Mouse (Mus musculus) kidney, postnatal 4 days (tissue): ENCODE data around the gene Ccdc162.

ENCODE experiments used
- DNase-seq, 2 experiments: peaks; one replicate each; pipeline ENCODE4 v3.0.0; 2021; ENCODE audit warnings: mixed read lengths in 2 of 2

The Ccdc162 gene

DNA sequence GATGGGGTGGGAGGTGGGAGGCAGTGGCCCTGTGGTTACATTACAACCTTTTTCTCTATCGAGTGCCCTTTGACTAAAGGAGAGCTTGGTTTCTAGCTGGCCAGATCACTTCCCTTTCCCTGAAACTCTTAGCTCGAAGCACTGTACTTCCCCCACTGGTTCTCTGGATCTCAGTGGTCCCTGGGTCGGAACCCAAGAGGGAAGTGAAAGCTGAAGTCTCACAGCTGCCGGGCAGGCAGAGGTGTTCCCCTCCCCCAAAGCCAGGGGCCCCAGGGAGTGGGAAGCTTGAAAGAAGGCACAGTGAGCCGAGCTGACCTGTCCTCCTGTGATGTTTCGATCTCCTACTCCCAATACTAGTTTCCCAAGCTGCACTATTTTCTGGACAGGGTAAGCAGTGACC is 143.2 kb downstream of the Ccdc162 start:
- peak; percentile 47 to 57 for DNase-seq

DNA sequence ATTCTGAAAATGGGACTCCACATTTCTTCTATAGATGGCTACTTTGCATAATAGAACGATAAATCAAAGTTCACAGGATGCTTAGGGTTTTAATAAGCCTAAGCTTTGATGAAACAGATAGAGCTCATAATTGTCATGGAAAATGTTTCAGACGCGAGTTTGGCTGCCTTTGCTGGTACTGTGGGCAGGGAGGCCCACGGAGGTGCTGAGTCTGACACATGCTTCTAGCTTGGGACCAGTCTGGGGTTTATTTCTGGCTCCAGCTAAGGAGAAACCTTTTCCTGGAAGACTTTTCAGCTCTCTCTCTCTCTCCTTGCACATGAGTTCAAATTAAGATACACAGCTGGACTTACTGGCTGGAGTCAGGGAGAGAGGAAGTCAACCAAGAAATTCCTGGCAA is 144.2 kb downstream of the Ccdc162 start:
- DNase-seq, result no peak

DNA sequence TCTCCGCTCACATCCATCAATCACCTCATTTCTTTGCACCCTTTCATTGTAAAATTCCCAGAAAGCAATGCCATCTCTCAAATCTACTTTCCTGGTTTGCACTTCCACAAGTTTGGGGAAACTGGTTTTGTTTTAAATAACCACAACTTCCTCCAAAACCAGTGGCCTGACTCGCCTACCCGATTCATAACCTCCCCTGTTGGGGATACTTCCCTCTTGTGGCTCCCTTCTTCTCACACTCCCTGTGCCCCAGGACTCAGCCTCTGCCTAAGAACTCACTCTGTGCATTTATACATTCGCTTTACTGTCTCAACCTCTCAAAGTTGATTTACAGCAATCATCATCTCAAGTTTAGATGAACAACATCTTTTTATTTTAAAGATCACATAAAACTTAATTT is 145.4 kb downstream of the Ccdc162 start:
- no peak for DNase-seq

DNA sequence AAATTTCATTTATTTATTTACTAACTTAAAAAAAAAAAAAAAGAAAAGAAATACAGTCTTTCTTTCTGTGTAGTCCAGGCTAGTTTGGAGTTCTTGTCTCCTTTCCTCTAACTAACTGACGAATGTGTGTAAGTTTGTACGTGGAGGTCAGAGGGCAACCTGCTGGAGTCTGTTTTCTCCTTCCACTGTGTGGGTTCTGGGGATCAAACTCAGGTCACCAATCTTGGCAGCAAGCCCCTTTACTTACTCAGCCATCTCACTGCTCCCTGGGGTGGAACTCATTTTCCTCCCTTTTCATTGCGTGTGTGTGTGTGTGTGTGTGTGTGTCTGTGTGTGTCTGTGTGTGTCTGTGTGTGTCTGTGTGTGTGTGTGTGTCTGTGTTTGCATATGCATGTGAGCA is 148.1 kb downstream of the Ccdc162 start:
- peak; percentile 44 to 61 for DNase-seq

DNA sequence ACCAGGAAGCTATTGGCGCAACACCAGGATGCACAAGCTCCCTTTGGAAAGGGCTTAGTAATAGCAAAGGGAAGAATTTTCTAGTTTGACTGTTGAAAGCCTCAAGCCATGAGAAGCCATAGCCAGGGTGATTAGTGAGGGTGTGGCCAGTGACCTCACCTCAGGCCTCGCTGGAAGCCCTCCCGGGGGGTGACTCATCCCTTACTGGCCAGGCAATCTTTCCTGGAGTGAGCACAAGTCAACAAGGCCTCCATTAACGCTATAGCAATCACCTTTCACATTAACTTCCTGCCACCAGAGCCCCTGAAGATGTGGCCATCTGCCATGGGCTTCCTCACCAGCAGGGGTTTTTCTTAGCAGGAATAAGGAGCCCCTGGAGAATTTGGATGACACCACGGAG is 151.3 kb downstream of the Ccdc162 start:
- DNase-seq, result no peak

DNA sequence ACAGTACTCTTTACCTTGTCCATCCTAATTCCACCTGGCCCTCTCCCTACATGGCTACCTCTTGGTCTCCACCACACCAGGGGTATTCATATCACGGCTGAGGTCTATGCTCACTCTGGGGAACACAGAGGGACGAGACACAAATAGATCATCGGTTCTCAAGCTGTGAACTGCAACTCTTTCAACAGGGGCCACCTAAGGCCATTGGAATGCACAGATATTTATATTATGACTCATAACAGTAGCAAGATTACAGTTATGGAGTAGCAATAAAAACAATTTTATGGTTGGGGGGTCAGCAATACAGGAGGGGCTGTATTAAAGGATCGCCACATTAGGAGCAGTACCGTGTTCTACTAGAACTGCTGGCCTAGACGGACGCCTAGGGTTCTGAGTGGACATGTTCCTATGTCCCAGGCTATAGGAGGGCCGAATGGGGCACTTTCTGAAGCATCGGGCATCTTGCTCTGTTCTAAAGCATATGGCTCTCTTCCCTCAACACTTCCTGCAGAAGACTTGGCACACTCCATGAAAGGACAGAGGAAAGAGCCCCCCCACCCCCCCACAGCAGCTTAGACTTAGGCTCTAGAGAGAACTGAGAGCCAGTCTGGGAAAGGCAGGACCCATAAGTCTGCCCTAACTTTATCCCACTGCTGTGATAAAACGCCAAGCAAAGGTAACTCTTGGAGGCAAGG is 154.6 kb downstream of the Ccdc162 start:
- no peak for DNase-seq

DNA sequence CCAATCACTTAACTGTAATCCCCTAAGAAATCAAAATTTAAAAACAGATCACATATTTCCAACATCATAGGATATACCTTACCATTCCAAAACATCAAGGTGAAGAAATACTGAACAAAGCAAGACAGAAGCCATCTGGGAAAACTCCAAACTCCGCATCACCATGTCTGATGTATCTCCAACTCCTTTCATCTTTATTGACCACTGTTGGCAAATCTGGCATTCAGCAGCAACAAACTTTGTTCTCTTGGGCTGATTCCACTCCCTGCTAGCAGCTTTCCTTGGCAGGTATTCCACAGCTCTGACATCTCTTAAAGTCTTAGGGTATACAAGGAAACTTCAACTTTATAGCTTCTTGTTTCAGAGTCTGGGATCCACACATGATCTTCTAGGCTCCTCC is 158.0 kb downstream of the Ccdc162 start:
- no peak for DNase-seq

DNA sequence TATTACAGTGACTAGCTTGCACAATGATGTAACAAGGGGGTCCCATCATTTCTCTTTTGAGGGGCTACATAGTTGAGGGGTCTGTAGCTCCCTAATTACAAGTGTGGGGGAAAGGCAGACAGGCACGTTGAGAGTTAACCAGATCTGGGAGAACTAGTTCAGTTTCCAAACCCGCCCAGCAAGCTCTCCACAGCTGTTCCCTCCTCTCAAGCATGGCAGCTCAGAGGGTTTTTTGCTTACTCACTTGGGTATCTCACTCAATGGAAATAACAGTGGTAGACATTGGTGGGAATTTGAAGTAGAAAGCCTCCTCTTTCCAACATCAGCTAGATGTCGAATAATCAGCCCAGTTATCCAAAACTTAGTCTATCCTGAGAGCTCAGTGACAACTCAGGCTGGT is 161.4 kb downstream of the Ccdc162 start:
- no peak for DNase-seq

DNA sequence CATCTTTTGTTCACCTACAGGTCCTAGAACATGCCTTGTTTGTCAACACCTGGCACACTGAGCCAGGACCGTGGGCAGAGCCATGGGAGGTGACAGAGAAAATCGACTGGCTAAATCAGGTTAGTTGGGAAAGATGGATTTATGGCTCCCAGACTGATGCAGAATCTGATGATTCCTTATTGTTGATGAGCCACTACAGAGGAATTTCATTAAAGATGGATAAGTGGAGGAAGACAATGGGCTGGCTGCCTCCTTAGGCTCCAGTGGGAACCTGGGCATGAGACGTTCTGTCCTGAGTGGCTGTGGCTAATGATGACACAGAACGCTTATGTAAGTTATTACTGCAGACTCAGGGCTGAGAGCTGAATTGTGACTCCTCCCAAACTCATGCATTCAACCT is 162.7 kb downstream of the Ccdc162 start:
- no peak for DNase-seq

DNA sequence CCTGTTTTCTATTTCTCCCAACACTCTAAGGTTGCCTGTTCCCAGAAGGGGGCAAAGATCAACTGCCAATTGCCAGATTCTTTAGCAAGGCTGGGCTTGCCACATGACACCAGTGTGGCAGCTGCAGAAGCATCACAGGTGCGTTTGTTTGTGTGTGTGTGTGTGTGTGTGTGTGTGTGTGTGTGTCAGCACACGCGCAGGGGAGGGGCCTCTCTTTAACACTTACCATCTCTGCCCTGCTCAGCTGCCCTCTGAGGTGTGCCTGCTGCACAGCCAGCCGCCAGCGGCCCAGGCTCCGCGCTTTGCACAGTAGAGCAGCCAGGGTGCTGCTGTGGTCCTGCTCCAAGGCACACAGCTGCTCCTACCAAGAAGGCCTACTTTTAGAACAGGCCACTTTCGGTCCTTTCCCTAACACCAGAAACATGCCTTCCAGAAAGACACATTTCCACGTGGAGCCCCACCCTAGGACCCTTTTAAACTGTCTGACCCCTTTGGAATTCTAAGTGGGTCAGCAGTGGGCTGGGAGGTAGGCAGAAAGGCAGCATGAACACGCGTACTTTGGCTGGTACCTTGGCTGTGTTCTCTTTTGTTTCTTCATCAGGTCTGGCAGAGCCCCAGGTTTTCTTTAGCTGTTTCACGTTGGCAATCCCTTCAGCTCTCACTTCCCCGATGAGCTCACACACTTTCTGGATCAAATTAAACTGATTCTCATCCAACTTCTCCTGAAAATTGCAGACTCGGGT is 163.4 kb downstream of the Ccdc162 start:
- peak; percentile 60 to 81 for DNase-seq

DNA sequence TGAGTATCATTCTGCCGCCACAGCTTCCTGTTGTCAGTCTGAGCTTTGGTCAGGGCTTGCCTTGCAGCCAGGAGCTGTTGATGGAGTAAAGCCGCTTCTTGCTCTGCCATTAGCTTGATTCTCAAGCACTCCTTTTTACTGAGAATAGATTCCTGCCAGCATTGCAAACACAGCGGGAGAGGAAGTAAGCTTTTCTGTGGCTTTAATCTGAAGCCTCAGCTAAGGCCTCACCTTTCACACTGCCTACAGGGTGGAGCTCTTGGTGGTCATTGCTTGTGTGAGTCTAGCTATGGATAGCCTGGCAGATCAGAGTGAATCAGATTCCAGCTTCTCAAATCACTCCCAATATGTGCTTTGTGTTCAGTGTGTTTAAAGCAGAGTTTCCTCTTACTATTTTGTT is 164.1 kb downstream of the Ccdc162 start:
- peak in 1 of 2 experiments; percentile 10 for DNase-seq

DNA sequence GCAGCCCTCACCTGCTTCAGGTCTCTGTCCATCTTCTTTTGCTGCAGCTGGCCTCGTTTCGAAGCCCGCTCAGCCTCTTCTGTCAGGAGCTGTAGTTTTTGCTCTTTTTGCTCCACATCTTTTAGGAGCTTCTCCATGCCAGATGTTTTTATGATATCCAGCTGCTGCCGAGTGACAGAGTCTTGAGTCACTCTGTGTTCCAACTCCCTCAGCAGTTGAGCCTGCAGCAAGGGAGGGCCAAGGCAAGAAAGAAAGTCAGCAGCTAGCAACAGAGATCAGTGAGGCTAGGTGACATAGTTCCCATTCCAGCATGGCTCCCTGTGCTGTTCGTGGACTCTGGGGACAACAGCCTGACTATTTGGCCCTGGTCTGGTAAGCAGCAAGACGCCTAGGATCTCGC is 165.7 kb downstream of the Ccdc162 start:
- peak in 1 of 2 experiments; percentile 21 for DNase-seq

DNA sequence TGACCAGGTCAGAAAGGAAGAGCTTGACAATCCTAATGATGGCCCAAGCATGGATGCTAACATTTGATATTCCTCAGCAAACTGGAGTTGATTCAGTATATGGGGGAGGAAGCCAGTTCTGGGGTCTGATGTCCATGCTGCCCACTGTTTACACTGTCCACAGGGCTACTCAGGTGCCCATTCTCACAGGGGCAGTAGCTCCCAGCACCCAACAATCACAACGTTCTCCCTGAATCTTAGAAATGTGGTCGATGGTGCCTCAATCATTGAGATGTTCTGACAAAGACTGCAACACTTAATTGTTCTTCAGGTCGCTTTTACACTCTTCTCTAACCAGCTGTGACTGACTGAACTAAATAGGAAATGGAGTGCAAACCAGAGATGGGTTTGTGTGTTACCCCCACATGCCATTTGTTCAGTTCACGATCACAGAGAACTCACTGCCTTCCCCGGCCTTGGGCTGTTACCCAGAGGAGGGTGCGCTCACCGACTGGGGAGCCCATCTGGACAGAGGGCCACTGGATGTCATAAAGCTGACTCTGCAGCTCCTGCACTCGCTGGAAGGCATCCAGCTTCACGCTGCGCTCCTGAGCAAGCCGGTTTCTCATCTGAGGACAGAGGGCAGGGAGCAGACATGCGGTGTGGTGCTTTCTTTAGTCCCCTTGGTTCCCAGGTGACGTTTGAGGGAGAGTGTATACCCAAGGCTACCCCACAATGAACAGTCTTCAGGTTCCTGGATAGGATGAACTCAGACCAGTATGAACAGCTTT is 169.9 kb downstream of the Ccdc162 start:
- peak; percentile 36 to 61 for DNase-seq

DNA sequence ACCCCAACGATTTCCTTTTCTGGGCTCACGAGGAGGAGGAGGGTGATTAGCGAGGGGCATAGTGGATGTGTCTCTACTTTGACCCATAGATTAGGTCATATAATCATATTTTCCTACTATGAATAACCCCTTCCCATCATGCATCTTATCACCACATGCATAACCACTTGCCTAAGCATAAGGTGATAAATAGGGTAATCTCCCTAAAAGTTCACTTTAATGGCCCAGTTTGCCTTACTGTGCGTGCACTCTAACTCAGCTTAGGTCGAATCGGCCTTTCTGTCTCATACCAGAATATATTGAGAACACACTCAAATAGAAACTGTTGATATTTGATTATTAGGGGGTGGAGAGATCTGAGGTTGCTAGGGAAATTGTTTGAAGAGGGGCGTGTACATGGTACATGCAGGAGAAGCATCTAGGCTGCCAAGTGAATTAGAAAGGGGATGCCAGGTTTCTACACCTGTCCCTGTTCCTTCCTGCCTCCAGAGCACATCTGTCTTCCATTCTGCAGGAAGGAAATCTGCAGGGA is 171.1 kb downstream of the Ccdc162 start:
- DNase-seq, result no peak

DNA sequence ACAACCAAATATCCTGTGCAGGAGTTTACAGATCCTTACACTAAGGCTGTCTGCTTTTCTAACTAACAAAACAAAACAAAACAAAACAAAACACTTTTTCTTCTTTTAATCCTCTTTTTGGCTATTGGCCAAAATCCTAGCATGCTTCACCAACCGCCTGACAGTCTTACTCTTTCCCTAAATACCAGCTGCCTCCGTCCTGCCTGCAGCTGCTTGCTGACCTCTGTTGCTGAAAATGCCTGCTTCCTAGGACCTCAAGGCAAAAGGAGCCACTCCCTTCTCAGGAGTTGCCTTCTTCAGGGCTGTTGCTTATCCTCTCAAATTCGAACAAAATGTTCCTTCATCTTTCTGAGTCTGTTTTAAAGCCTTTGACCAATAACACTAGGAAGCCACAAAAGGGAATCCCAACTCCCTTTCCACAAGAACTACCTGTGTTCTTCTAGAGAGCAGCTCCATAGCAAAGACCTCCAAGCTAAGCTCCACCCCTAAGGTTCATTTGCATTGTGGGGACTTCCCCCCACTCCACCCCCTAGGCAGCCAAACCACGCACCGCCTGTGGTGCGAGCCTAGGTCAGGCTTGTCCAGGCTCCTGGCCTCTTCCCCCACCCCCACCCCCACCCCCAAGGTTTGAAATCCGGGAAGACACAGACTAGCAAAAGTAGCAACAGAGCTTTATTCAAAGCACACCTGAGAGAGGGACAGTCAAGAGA is 171.8 kb downstream of the Ccdc162 start:
- no peak for DNase-seq

DNA sequence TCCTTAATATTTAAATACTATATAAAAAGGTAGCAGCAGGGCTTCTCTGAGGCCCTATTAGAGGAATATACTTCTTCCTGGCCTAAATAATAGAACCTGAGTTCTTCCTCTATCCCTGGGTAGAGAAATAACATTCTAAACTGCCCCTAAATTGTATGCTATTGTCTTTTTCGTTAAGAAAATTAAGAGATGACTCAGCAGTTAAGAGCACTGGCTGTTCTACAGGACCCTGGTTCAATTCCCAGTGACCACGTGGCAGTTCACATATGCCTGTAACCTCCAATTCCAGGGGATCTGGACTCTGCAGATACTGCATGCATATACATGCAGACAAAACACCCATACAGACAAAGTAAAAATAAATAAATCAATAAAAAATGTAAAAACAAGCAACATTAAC is 172.6 kb downstream of the Ccdc162 start:
- DNase-seq, result no peak

DNA sequence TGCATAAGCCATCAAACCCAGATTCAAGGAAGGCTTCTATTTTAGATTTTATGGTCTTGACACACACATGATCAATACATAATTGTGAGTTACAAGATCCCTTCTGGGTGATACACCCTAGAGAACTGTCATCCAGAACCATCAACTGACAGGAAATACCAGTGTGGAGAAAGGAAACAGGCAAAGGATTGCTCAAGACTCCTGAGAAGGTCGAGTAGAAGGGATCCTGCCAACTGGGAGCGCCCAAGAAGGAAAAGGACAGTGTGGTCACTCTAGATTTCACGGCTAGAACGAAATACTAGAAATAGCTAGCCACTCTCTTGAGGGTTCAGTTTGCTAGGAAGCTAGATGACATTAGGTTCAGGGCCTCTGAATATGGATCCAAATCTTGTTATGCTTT is 173.0 kb downstream of the Ccdc162 start:
- no peak for DNase-seq

DNA sequence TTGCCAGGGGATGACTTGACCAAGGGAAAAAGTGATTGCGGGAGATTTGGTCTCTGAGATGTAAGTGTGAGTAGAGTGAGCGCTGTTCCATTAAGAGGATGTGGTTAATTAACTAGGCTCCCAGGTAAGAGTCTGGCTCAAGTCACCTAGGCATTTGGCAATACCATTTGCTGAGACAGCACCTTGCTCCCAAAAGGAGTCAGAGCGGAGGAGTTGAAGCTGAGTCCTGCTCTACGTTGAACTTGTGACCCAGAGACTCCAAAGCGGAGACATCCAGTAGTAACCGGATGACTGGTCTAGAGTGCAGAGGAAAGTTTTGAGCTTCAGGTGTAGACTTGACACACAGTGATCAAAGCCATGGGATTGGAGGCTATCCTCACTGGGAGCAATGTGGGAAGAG is 174.4 kb downstream of the Ccdc162 start:
- no peak for DNase-seq

DNA sequence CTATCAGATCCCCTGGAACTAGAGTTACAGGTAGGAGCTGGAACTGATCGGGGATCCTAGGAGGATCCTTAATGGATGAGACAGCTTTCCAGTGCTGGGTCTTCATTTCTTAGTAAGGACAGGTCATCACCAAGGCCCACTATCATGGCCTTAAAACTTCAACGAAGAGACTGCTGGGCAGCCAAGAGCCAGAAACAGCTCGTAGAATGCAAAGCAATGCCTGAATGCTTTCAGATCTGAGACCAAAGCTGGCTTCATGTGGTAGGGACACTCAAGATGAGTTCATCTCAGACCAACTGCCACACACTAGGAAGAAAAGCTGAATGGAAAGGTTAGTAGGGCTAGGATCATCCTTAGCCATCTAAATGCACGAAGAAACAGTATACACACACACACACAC is 177.4 kb downstream of the Ccdc162 start:
- DNase-seq, result no peak

DNA sequence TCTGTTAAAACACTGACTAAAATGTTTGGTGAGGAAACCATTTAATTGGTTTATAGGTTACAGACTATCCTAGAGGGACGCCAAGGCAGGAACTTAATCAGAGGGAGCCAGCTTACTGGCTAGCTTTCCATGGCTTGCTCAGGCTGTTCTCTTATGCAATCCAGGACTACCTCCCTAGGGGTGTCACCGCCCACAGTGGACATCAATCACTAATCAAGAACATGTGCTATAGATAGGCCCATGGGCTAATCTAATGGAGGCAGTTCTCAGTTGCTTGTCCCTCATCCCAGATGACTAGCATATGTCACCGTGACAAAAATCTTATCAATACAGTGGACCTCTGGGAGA is 178.5 kb downstream of the Ccdc162 start:
- DNase-seq, result no peak

DNA sequence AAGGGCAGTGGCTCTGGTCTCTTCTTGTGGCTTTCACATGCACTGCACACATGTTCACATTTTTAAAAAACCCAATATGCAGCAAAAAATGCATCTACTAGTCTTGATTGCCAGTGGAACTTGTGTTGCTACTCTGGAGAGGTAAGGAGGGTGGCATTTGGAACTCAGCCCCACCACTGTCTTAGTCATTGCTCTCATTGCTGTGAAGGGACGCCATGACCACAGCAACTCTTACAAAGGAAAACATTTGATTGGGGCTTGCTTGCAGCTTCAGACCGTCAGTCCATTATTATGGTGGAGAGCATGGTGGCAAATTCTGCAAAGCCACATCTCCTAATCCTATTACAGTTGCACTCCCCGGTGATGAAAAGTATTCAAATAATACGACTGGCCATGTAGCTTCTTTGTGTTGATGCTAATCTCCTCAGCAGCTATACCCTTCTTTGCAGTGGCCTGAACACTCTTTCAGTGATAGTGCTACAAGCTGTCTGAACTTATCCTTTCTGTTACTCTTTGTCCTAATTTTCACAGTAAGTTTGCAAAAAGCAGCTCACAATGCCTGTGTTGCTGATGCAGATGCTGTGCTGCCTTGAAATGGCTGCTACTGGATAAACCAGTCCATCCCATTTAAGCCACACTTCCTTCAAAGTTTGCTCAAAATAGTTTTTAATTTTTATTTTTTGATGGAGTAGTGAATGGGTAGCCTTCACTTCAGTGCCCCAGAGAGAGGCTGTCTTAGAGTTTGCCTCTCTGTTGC is 179.0 kb downstream of the Ccdc162 start:
- DNase-seq, result no peak

DNA sequence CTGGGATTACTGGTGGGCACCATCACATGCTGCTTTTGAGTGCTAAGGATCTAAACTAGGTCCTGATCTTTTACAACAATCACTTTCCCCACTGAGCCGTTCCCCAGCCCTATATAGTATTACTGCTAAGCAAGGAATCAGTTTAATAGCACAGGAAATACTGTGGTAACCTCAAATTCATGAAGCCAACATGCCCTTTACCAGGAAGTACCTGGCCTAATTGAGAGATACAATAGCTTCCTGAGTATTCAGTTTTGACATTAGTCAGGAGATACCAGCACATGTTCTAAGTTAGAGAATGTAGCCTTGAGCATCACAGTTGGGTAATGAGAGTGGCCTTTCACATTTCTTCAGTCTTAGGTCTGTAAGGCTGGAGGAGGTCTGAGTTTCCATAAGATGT is 179.7 kb downstream of the Ccdc162 start:
- DNase-seq, result no peak
